Mouse (Mus musculus) midbrain, postnatal 0 days (tissue): Measurements from ENCODE around the gene Cdc42se2. TPM values are rescaled to one million over a fixed set of nuclear protein-coding genes. Genes with fewer than 3 reads are reported as not detected.

Experiments
- ATAC-seq: fragments of 200-750 bp; cut with Nextera tagmentation; 2 replicates; pipeline ENCODE4 v1.8.0; 2017; ENCODE audit warnings: moderate number of reproducible peaks, mild to moderate bottlenecking, moderate TSS enrichment, moderate library complexity; ENCODE audit not compliant: low FRiP score
- DNase-seq: peaks from one replicate; pipeline ENCODE4 v3.0.0-alpha.2; 2015; ENCODE audit warnings: low spot score
- H3K27ac ChIP-seq: fragments of 300-500 bp; sonication (generic); 2 replicates; pipeline ENCODE4 v1.5.1; 2014; ENCODE audit warnings: low read depth, mild to moderate bottlenecking, low read length, mixed read lengths
- H3K27me3 ChIP-seq: fragments of 300-500 bp; sonication (generic); 2 replicates; pipeline ENCODE4 v1.6.1; 2014; ENCODE audit warnings: low read length, control low read depth, mixed read lengths; ENCODE audit not compliant: insufficient read depth
- H3K36me3 ChIP-seq: fragments of 300-500 bp; sonication (generic); 2 replicates; pipeline ENCODE4 v1.6.1; 2014; ENCODE audit warnings: low read length, control low read depth, mixed read lengths; ENCODE audit not compliant: insufficient read depth
- H3K4me1 ChIP-seq: fragments of 300-500 bp; sonication (generic); 2 replicates; pipeline ENCODE4 v1.6.1; 2014; ENCODE audit warnings: mild to moderate bottlenecking, control low read depth, antibody characterized with exemption, low read length, mixed read lengths; ENCODE audit not compliant: insufficient read depth
- H3K4me2 ChIP-seq: fragments of 300-500 bp; sonication (generic); 2 replicates; pipeline ENCODE4 v1.6.1; 2014; ENCODE audit warnings: low read depth, mild to moderate bottlenecking, low read length, mixed read lengths; ENCODE audit not compliant: poor library complexity, severe bottlenecking
- H3K4me3 ChIP-seq: fragments of 300-500 bp; sonication (generic); 2 replicates; pipeline ENCODE4 v1.5.1; 2014; ENCODE audit warnings: low read depth, mild to moderate bottlenecking, low read length, moderate library complexity
- H3K9ac ChIP-seq: fragments of 300-500 bp; sonication (generic); replicated peaks from 2 replicates; pipeline ENCODE4 v1.6.1; 2014; ENCODE audit warnings: mild to moderate bottlenecking, low read length, moderate library complexity, mixed read lengths; ENCODE audit not compliant: poor library complexity, severe bottlenecking
- H3K9me3 ChIP-seq: fragments of 300-500 bp; sonication (generic); 2 replicates; pipeline ENCODE4 v1.6.1; 2016; ENCODE audit warnings: low read length, control low read depth
- CTCF ChIP-seq: IDR thresholded peaks from 2 replicates; pipeline ENCODE4 v1.5.1; 2016; ENCODE audit warnings: antibody characterized with exemption, mild to moderate bottlenecking
- WGBS: fragments of 180-500 bp; shearing (Covaris S2); extraction: QIAGEN DNeasy Blood & Tissue Kit; methylation state at CpG from one replicate; pipeline ENCODE4 v1.1.7; 2014; 5-methylcytosine and 5-hydroxymethylcytosine counted together
- polyA plus RNA-seq: library from polyadenylated mRNA; unstranded; fragments of >200 nt; fragmentation: Nextera tagmentation; extraction: Ambion mirVana; gene quantifications from 2 replicates; pipeline ENCODE4 v1.2.1, GENCODE M21; 2015
- total RNA-seq: library from RNA; depleted of rRNA; stranded (reverse); fragments of >200 nt; gene quantifications from 2 replicates; pipeline ENCODE4 v1.2.3, GENCODE M21; 2014

The Cdc42se2 gene
- total and polyA plus RNA-seq, 2 experiments from 2014 or later: 134 TPM

- no peak for ATAC-seq
- no peaks in the 10 kb centered on the region for H3K9me3 ChIP-seq
- H3K27me3 ChIP-seq: no peaks in the 10 kb centered on the region
- no peak overlapping the region for H3K4me2 ChIP-seq
- DNase-seq: no peak
- WGBS: 92% methylated on average over 5 of the region's 5 CpGs
- H3K4me1 ChIP-seq: no peaks in the 10 kb centered on the region
- H3K9ac ChIP-seq: no peak overlapping the region
- no peak overlapping the region for H3K27ac ChIP-seq
- TF ChIP-seq CTCF: no peak
- H3K36me3 ChIP-seq: 0 out of 2 replicates have a peak, but pooled peaks cover 3% of the 10 kb centered on the region
- H3K4me3 ChIP-seq: no peak overlapping the region
Measured at GRCm38 (mm10) chr11:54730931-54731330, 56.5 kb downstream of the Cdc42se2 start.

- TF ChIP-seq CTCF: no peak
- WGBS: 88% methylated on average over 3 of the region's 3 CpGs
- Histone ChIP-seq H3K27ac (no peak overlapping the region), H3K9me3 (no peaks in the 10 kb centered on the region), H3K36me3 (0 out of 2 replicates have a peak, but pooled peaks cover 1% of the 10 kb centered on the region), H3K27me3 (no peaks in the 10 kb centered on the region), H3K9ac (no peak overlapping the region), H3K4me2 (no peak overlapping the region), H3K4me1 (no peaks in the 10 kb centered on the region), H3K4me3 (no peak overlapping the region)
- DNase-seq (no peak), ATAC-seq (no peak)
Measured at GRCm38 (mm10) chr11:54729311-54729710, 58.2 kb downstream of the Cdc42se2 start.

DNA sequence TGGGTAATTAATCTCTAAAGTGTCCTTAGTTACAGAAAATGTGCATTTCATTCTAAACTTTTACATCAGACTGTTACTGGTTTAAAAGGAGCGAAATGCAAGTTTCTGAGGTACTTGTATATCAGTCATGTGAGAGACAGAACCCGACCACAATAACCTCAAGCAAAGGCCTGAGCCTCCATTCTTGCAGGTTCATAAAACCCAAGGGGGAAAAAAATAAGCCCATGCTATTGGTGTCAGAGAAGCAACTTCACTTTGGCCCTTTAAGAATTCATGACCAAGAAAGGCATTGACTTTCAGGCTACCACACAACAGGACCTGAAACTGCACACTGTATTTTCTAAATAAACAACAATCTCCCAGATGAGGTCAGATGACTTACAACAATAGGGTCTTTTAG is 59.1 kb downstream of the Cdc42se2 start:
- Histone ChIP-seq H3K36me3 (peaks cover 2% of the 10 kb centered on the region; the same call in 1 of the 2 replicates), H3K9ac (no peak overlapping the region), H3K4me3 (no peak overlapping the region), H3K27ac (no peak overlapping the region), H3K4me2 (no peak overlapping the region), H3K4me1 (no peaks in the 10 kb centered on the region), H3K9me3 (no peaks in the 10 kb centered on the region), H3K27me3 (no peaks in the 10 kb centered on the region)
- ATAC-seq: no peak
- DNase-seq: no peak
- no peak for TF ChIP-seq CTCF
- 100% methylated on average over 2 of the region's 2 CpGs for WGBS

DNA sequence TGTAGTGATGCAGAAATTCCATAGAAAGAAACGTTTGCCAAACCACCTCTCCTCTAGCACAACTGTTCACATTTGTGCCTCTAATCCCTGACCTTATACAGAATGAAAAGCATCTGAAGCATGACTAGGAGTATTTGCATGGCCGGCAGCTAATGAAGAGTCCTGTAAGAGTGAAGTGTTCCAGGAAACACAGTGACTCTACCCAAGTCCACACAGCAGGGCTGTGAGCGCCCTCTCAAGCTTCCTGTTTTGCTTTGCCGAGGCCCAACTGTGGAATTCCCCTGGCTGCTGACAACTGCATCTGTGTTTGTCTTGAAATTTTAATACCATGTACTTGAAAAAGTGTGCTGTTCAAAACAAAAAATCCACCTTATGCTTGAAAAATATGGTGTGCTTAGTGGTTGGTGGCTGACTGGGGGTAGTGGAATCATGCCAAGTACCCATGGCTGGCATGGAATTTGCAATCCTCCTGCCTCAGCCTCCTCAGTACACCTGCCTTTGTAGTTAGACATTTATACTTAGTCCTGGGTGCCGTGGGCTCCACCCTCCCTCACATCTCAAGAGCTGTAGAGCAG is 60.1 kb downstream of the Cdc42se2 start:
- H3K9ac ChIP-seq: no peak overlapping the region
- H3K27ac ChIP-seq: 0 out of 2 replicates have a peak overlapping the region, but pooled peaks have one; percentile 6
- H3K9me3 ChIP-seq: no peaks in the 10 kb centered on the region
- TF ChIP-seq CTCF: no peak
- no peak overlapping the region for H3K4me2 ChIP-seq
- H3K27me3 ChIP-seq: no peaks in the 10 kb centered on the region
- no peak overlapping the region for H3K4me3 ChIP-seq
- peaks cover 7% of the 10 kb centered on the region; the same call in 1 of the 2 replicates for H3K36me3 ChIP-seq
- no peaks in the 10 kb centered on the region for H3K4me1 ChIP-seq
- 68% methylated on average over 5 of the region's 5 CpGs for WGBS
- no peak for ATAC-seq
- DNase-seq: no peak

- H3K4me2 ChIP-seq: no peak overlapping the region
- H3K4me3 ChIP-seq: no peak overlapping the region
- no peaks in the 10 kb centered on the region for H3K9me3 ChIP-seq
- no peak for TF ChIP-seq CTCF
- H3K27ac ChIP-seq: no peak overlapping the region
- DNase-seq (no peak), ATAC-seq (no peak)
- H3K27me3 ChIP-seq: no peaks in the 10 kb centered on the region
- H3K36me3 ChIP-seq: peaks cover 14% of the 10 kb centered on the region; the same call in 1 of the 2 replicates
- H3K4me1 ChIP-seq: no peaks in the 10 kb centered on the region
- 86% methylated on average over 3 of the region's 3 CpGs for WGBS
- H3K9ac ChIP-seq: no peak overlapping the region
Measured at GRCm38 (mm10) chr11:54726571-54727062, 60.9 kb downstream of the Cdc42se2 start.

- Histone ChIP-seq H3K27me3 (no peaks in the 10 kb centered on the region), H3K27ac (no peak overlapping the region), H3K9me3 (no peaks in the 10 kb centered on the region), H3K4me1 (no peaks in the 10 kb centered on the region), H3K36me3 (peaks cover 19% of the 10 kb centered on the region; the same call in 1 of the 2 replicates), H3K4me3 (no peak overlapping the region), H3K4me2 (no peak overlapping the region), H3K9ac (no peak overlapping the region)
- DNase-seq (peak; percentile 67), ATAC-seq (no peak)
- WGBS: 64% methylated on average over 4 of the region's 4 CpGs
- no peak for TF ChIP-seq CTCF
Measured at GRCm38 (mm10) chr11:54724353-54725034, 63.0 kb downstream of the Cdc42se2 start.
